Mouse (Mus musculus) stomach, embryonic 14.5 days (tissue): ENCODE data around the gene Sbno1. TPM values are rescaled to one million over a fixed set of nuclear protein-coding genes. Genes with fewer than 3 reads are reported as not detected.

Experiments used
- ATAC-seq: fragments of 200-750 bp; cut with Nextera tagmentation; 2 replicates; pipeline ENCODE4 v1.8.0; 2017; ENCODE audit warnings: low read depth, moderate TSS enrichment; ENCODE audit not compliant: insufficient number of reproducible peaks, insufficient read depth, low FRiP score
- H3K27ac ChIP-seq: fragments of 300-500 bp; sonication (generic); 2 replicates; pipeline ENCODE4 v1.5.1; 2014; ENCODE audit warnings: mild to moderate bottlenecking, low read length, moderate library complexity, mixed read lengths
- H3K27me3 ChIP-seq: fragments of 300-500 bp; sonication (generic); 2 replicates; pipeline ENCODE4 v1.6.1; 2014; ENCODE audit warnings: low read length, control low read depth, mixed read lengths; ENCODE audit not compliant: control insufficient read depth, insufficient read depth
- H3K36me3 ChIP-seq: fragments of 300-500 bp; sonication (generic); 2 replicates; pipeline ENCODE4 v1.6.1; 2014; ENCODE audit warnings: mild to moderate bottlenecking, control low read depth, low read length, moderate library complexity, mixed read lengths; ENCODE audit not compliant: control insufficient read depth, insufficient read depth
- H3K4me1 ChIP-seq: fragments of 300-500 bp; sonication (generic); 2 replicates; pipeline ENCODE4 v1.6.1; 2014; ENCODE audit warnings: low read length, control low read depth, mixed read lengths; ENCODE audit not compliant: control insufficient read depth, insufficient read depth
- H3K4me2 ChIP-seq: fragments of 300-500 bp; sonication (generic); replicated peaks from 2 replicates; pipeline ENCODE4 v1.6.1; 2014; ENCODE audit warnings: low read depth, low read length, control low read depth
- H3K4me3 ChIP-seq: fragments of 300-500 bp; sonication (generic); 2 replicates; pipeline ENCODE4 v1.5.1; 2014; ENCODE audit warnings: low read depth, low read length, control low read depth
- H3K9ac ChIP-seq: fragments of 300-500 bp; sonication (generic); replicated peaks from 2 replicates; pipeline ENCODE4 v1.6.1; 2014; ENCODE audit warnings: low read depth, mild to moderate bottlenecking, control low read depth, low read length, moderate library complexity, mixed read lengths
- H3K9me3 ChIP-seq: fragments of 300-500 bp; sonication (generic); 2 replicates; pipeline ENCODE4 v1.6.1; 2016; ENCODE audit warnings: low read depth, low read length, control low read depth; ENCODE audit not compliant: control insufficient read depth
- WGBS: fragments of 180-500 bp; shearing (Covaris S2); extraction: QIAGEN DNeasy Blood & Tissue Kit; methylation state at CpG from one replicate; pipeline ENCODE4 v1.1.7; 2014; 5-methylcytosine and 5-hydroxymethylcytosine counted together
- polyA plus RNA-seq: library from polyadenylated mRNA; unstranded; fragments of >200 nt; fragmentation: Nextera tagmentation; extraction: Ambion mirVana; gene quantifications from 2 replicates; pipeline ENCODE4 v1.2.1, GENCODE M21; 2014

The Sbno1 gene
- polyA plus RNA-seq, 1 experiment from 2014 or later: 104 TPM

DNA sequence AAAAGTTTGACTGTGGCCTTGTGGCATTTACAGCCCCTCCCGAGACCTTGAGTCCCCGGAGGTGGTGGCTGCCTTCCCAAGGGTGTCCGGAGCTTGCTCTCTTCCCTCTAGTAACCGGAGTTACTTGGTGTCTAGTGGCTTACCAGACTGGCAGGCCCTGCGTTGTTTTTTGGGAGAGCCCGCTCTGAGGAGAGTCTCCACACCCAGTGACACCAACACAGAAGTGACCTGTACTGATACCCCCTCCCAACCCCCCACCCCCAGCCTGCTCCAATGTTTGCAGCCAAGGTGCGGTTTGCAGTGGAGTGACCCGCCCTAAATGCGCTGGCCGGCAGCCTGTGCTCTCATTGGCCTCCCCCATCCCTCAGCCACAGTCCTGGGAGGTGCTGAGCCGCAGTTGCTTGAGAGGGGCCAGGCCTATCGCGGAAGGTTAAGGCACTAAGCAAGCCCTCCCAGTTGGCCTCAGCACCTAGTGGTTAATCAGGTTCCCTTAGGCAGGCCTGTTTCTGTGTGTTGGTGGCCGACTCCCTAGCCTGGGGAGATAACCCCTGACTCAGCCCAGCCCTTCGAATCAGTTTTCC, 20.6 kb upstream of the Sbno1 start:
- H3K27me3 ChIP-seq: no peaks in the 10 kb centered on the region
- H3K4me1 ChIP-seq: peaks cover 11% of the 10 kb centered on the region; the same call in 1 of the 2 replicates
- no peaks in the 10 kb centered on the region for H3K9me3 ChIP-seq
- peaks cover 41% of the 10 kb centered on the region for H3K36me3 ChIP-seq
- peak overlapping the region; percentile 86 for H3K4me3 ChIP-seq
- ATAC-seq: peak; percentile 83
- H3K27ac ChIP-seq: peak overlapping the region; percentile 95
- H3K9ac ChIP-seq: peak overlapping the region; percentile 92
- 1% methylated on average over 15 of the region's 15 CpGs for WGBS
- peak overlapping the region; percentile 77 for H3K4me2 ChIP-seq

DNA sequence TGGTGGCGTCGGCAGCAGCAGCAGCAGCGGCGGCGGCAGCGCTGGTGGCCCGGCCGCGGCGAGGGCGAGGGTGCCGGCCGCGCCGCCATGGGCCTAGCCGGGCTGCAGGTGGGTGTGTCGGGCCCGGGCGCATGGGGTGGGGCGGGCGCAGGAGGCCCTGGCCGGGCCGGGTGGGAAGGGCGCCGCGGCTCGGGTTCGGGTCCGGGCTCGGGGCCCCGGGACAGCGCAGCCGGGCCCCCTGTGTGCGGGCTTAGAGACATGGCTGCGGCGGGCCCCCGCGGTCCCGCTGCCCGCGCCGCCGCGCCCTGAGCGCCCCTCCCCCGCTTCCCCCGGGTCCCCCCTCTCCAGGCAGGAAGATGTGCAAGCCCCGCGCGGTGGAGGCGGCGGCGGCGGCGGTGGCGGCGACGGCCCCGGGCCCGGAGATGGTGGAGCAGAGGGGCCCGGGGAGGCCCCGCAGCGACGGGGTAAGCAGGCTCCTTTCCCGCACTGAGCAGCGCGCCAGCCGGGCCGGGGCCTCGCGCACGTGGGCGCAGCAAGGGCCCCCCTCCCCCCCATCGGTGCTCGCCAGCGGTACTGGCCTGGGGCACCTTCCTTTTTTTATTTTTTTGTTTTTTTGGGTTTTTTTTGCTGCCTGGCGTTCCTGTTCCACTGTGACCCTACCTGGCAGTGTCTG, 20.0 kb upstream of the Sbno1 start:
- peaks cover 35% of the 10 kb centered on the region for H3K36me3 ChIP-seq
- H3K9ac ChIP-seq: peak overlapping the region; percentile 92
- no peaks in the 10 kb centered on the region for H3K27me3 ChIP-seq
- under 1% methylated on average over 68 of the region's 77 CpGs for WGBS
- H3K9me3 ChIP-seq: no peaks in the 10 kb centered on the region
- H3K27ac ChIP-seq: peak overlapping the region; percentile 95
- ATAC-seq: peak; percentile 51
- H3K4me3 ChIP-seq: peak overlapping the region; percentile 86
- peaks cover 11% of the 10 kb centered on the region; the same call in 1 of the 2 replicates for H3K4me1 ChIP-seq
- peak overlapping the region; percentile 77 for H3K4me2 ChIP-seq

DNA sequence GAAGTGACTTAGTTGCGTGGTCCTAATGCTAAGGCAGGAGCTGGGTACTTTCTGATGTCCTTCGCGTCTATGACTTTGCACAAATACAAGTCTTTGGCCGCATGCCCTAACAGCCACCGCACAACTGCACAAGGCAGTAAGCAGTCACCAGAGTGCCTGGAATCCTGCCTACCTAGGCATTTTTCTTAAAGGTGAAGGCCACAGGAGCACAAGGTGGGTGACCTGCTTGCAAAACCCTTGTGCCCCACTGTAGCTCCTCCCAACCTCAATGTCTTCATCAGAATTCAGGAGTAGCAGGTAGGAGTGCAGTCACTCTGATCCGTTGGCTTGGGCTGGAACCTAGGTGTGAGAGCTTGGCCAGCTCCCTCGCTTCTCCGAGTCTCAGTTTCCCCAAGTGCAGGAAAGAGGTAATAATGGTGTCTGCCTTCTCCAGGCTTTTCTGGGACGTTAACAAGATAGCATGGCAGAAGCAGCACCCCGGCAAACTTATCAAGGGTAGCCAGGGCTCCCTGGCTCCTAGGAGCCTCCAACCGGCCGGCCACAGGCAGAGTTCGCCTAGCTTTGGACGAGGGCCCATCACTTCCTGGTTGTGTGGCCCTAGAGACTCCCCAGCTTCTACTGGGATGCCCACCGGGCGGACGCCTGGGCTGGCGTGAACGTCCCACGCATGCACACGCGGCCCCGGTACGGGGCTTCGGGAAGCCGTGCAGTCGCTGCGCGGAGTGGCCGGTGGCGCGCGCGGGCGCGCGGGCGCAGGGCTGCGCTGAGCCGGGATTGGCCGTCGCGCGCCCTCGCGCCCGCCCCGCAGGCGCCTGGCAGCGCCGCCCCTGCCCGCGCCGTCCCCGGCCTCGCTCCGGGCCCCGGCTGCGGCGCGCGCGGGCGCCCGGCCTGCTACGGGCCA, 19.1 kb upstream of the Sbno1 start:
- Histone ChIP-seq H3K27ac (peak overlapping the region; percentile 95), H3K4me2 (peak overlapping the region; percentile 82), H3K9me3 (no peaks in the 10 kb centered on the region), H3K4me3 (peak overlapping the region; percentile 86), H3K27me3 (no peaks in the 10 kb centered on the region), H3K9ac (peak overlapping the region; percentile 92), H3K36me3 (peaks cover 27% of the 10 kb centered on the region), H3K4me1 (peaks cover 11% of the 10 kb centered on the region; the same call in 1 of the 2 replicates)
- 5% methylated on average over 53 of the region's 66 CpGs for WGBS
- ATAC-seq: peak; percentile 87

DNA sequence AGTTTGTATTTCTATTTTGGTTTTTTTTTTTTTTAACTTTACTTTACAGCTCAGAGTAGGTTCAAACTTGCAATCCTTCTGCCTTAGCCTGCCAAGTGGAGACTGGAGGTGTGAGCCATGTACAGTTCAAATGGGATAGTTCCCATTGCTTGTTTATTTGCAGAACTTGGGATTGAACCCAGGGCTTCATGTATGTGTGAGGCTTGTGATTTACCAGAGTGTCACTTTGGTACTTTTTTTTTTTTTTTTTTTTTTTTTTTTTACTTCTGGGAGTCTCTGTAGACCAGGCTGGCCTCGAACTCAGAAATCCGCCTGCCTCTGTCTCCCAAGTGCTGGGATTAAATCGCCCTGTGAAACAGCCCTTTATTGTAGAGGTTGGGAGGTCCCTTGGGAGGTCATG, 18.4 kb upstream of the Sbno1 start:
- H3K27ac ChIP-seq: no peak overlapping the region

DNA sequence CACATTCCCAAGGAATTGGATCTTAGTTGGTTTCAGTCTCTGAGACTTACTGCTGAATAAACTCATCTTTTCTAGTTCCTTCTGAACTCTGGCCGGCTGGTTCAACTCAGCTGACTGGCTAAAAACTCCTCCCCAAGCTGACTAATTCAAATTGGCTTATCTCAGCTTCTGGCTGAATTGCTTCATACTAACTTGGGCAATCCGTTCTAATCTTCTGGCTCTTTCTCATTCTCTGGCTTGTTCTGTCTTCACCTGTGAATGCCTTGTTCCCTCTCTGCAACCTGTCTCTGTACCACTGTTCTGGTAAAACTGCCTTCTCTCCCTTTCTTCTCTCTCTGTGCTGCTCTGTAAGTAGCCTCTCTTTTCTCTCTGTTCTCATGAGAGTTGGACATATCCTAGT, 16.8 kb upstream of the Sbno1 start:
- WGBS: 90% methylated on average over 2 of the region's 2 CpGs
- Histone ChIP-seq H3K4me2 (no peak overlapping the region), H3K27ac (no peak overlapping the region), H3K27me3 (no peaks in the 10 kb centered on the region), H3K9ac (no peak overlapping the region), H3K4me3 (no peak overlapping the region), H3K9me3 (no peaks in the 10 kb centered on the region), H3K4me1 (peaks cover 6% of the 10 kb centered on the region; the same call in 1 of the 2 replicates), H3K36me3 (peaks cover 6% of the 10 kb centered on the region; the same call in 1 of the 2 replicates)
- no peak for ATAC-seq

More for the DNA sequence above, 18.4 kb upstream of the Sbno1 start:
- peaks cover 6% of the 10 kb centered on the region; the same call in 1 of the 2 replicates for H3K4me1 ChIP-seq
- WGBS: 62% methylated on average over 3 of the region's 3 CpGs
- H3K9ac ChIP-seq: no peak overlapping the region; the same call in 1 of the 2 replicates
- no peak overlapping the region for H3K4me3 ChIP-seq
- H3K4me2 ChIP-seq: peak overlapping the region; percentile 82; the same call in 1 of the 2 replicates
- no peak for ATAC-seq
- peaks cover 20% of the 10 kb centered on the region for H3K36me3 ChIP-seq
- no peaks in the 10 kb centered on the region for H3K27me3 ChIP-seq
- H3K9me3 ChIP-seq: no peaks in the 10 kb centered on the region

DNA sequence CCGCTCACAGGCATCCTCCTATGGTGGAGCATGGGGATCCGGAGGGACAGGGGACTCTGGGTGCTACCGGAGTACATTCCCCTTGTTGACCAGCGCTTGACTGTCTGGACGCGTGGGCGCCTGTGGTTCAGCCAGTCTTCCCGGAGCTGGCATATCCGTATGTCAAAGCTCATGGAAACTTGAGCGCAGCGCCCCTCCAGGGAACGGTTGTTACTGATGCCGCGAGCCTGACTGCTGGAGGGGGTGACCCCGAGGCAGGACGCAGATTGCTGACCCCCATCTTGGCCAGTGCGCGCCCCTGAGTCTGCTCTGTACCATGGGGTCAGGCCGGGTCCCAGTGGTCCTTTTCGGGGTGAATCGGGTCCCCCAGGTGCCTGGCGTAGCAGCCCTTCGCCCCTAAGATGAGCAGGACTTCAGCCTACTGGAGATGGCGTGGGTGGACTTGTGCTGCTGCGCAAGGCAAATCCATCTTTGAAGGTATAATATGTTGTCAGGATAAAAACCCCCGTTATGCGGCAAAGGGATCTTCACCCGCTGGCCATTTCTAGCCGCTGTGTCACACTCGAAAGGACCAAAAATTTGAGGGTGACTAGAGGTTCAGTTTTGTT, 14.4 kb upstream of the Sbno1 start:
- peak; percentile 39; the same call in 1 of the 2 replicates for ATAC-seq
- peak overlapping the region; percentile 61 for H3K9ac ChIP-seq
- peak overlapping the region; percentile 76 for H3K4me3 ChIP-seq
- WGBS: under 1% methylated on average over 30 of the region's 30 CpGs
- peak overlapping the region; percentile 96 for H3K4me2 ChIP-seq
- H3K4me1 ChIP-seq: peaks cover 6% of the 10 kb centered on the region; the same call in 1 of the 2 replicates
- H3K9me3 ChIP-seq: no peaks in the 10 kb centered on the region
- no peaks in the 10 kb centered on the region for H3K27me3 ChIP-seq
- H3K36me3 ChIP-seq: no peaks in the 10 kb centered on the region
- peak overlapping the region; percentile 88 for H3K27ac ChIP-seq

DNA sequence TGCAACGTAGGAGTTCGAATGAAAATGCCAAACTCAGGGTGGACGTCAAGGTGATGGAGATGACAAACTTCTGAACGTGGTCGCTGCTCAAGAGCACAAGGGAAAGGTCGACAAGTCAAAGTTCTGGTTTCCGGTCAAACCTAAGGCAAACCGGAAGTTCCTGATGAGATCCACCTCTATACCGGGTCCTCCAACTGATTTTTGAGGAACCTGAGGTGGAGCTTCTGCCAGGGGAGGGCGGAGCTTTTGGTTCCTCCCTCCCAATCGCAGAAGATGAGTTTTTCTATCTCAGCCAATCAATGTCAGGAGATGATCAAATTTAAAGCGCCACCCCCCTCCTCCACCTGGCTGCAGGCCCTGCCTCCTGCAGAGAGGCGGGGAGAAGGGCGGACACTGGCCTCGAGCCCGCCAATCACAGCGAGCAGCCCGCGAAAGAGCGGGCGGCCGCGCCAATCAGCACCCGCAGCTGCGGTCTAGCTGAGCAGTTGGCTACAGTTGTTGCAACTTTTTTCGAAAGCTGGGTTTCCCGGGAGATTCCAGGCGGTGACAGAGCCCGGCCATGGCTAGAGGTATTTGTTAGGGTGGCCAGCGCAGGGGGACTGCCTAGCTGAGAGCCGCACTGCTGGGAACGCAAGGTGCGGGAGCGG, 13.8 kb upstream of the Sbno1 start, which contains the start of gene Kmt5a:
Gene Kmt5a, plus strand, starts transcription at position 484 of the 647 bp plus-strand sequence.
- under 1% methylated on average over 34 of the region's 34 CpGs for WGBS
- peak within 1 kb of the TSS; percentile 61 for H3K9ac ChIP-seq

More for the DNA sequence above, 13.8 kb upstream of the Sbno1 start, which contains the start of gene Kmt5a:
- no peaks in the 10 kb centered on the region for H3K27me3 ChIP-seq
- H3K27ac ChIP-seq: peak within 1 kb of the TSS; percentile 88
- peaks cover 2% of the 10 kb centered on the region; the same call in 1 of the 2 replicates for H3K4me1 ChIP-seq
- peak; percentile 98 for ATAC-seq
- no peaks in the 10 kb centered on the region for H3K9me3 ChIP-seq
- H3K36me3 ChIP-seq: no peaks in the 10 kb centered on the region
- H3K4me3 ChIP-seq: peak within 1 kb of the TSS; percentile 76
- H3K4me2 ChIP-seq: peak within 1 kb of the TSS; percentile 96
